Mouse (Mus musculus) olfactory bulb, adult 2 months (tissue): ENCODE data around the gene Clic6. TPM values are rescaled to one million over a fixed set of nuclear protein-coding genes. Genes with fewer than 3 reads are reported as not detected.

Experiments used
- H3K27ac ChIP-seq: fragments of 200-500 bp; 2 replicates; pipeline ENCODE4 v1.5.1; 2012; ENCODE audit warnings: low read depth, low read length; ENCODE audit not compliant: insufficient read depth
- H3K4me1 ChIP-seq: fragments of 200-500 bp; 2 replicates; pipeline ENCODE4 v1.6.1; 2012; ENCODE audit warnings: low read length; ENCODE audit not compliant: control insufficient read depth, insufficient read depth
- H3K4me3 ChIP-seq: fragments of 200-500 bp; 2 replicates; pipeline ENCODE4 v1.5.1; 2012; ENCODE audit warnings: mild to moderate bottlenecking, low read depth, low read length, moderate library complexity; ENCODE audit not compliant: insufficient read depth
- CTCF ChIP-seq: fragments of 200-500 bp; IDR thresholded peaks from 2 replicates; pipeline ENCODE4 v1.5.1; 2012; ENCODE audit warnings: low read depth, mild to moderate bottlenecking, low read length, moderate library complexity; ENCODE audit not compliant: insufficient read depth
- POLR2A ChIP-seq: fragments of 200-500 bp; IDR thresholded peaks from 2 replicates; pipeline ENCODE4 v1.6.1; 2012; ENCODE audit warnings: mild to moderate bottlenecking, low read depth, low read length, moderate library complexity; ENCODE audit not compliant: insufficient read depth
- WGBS: fragments of 180-500 bp; shearing (Covaris S2); methylation state at CpG from one replicate; pipeline ENCODE4 v1.1.7; 2018; 5-methylcytosine and 5-hydroxymethylcytosine counted together
- polyA plus RNA-seq: library from polyadenylated mRNA; stranded (reverse); fragments of >200 nt; gene quantifications from 2 replicates; pipeline ENCODE4 v1.2.4, GENCODE M21; 2012; ENCODE audit warnings: low replicate concordance; ENCODE audit not compliant: missing spikeins, insufficient read depth, insufficient read length

The Clic6 gene
- polyA plus RNA-seq, 1 experiment: not detected

- no peaks in the 10 kb centered on the region for H3K4me1 ChIP-seq
- WGBS: 100% methylated on average over 1 of the region's 1 CpGs
- TF ChIP-seq POLR2A (no peak), CTCF (no peak)
Observed at GRCm38 (mm10) chr16:92555051-92555450, 69.5 kb downstream of the Clic6 start.

GRCm38 (mm10) chr16:92565291-92565690, 79.8 kb downstream of the Clic6 start:
- TF ChIP-seq POLR2A (no peak), CTCF (no peak)
- 35% methylated on average over 11 of the region's 11 CpGs for WGBS
- Histone ChIP-seq H3K27ac (no peak overlapping the region), H3K4me1 (no peaks in the 10 kb centered on the region), H3K4me3 (no peak overlapping the region)

More at GRCm38 (mm10) chr16:92555051-92555450, 69.5 kb downstream of the Clic6 start:
- Histone ChIP-seq H3K4me3 (no peak overlapping the region), H3K27ac (no peak overlapping the region)

- Histone ChIP-seq H3K4me3 (no peak overlapping the region), H3K4me1 (no peaks in the 10 kb centered on the region), H3K27ac (no peak overlapping the region)
- no peak for TF ChIP-seq POLR2A
- TF ChIP-seq CTCF: peak; percentile 75
- whole genome bisulfite sequencing: 2% methylated on average over 6 of the region's 6 CpGs
Observed at GRCm38 (mm10) chr16:92565708-92566107, 80.2 kb downstream of the Clic6 start.

- H3K4me1 ChIP-seq: no peaks in the 10 kb centered on the region
- H3K4me3 ChIP-seq: no peak overlapping the region
- no peak for TF ChIP-seq POLR2A
- no peak for TF ChIP-seq CTCF
- 47% methylated on average over 5 of the region's 5 CpGs for WGBS
- H3K27ac ChIP-seq: no peak overlapping the region
Observed at GRCm38 (mm10) chr16:92566146-92566545, 80.6 kb downstream of the Clic6 start.

- Histone ChIP-seq H3K4me1 (no peaks in the 10 kb centered on the region), H3K27ac (no peak overlapping the region), H3K4me3 (no peak overlapping the region)
- 95% methylated on average over 11 of the region's 11 CpGs for WGBS
- TF ChIP-seq CTCF (no peak), POLR2A (no peak)
Observed at GRCm38 (mm10) chr16:92571246-92571645, 85.7 kb downstream of the Clic6 start.

- Histone ChIP-seq H3K27ac (no peak overlapping the region), H3K4me1 (no peaks in the 10 kb centered on the region), H3K4me3 (no peak overlapping the region)
- TF ChIP-seq POLR2A (no peak), CTCF (no peak)
- WGBS: 82% methylated on average over 4 of the region's 4 CpGs
Observed at GRCm38 (mm10) chr16:92573193-92573592, 87.7 kb downstream of the Clic6 start.

- Histone ChIP-seq H3K4me3 (no peak overlapping the region), H3K4me1 (peaks cover 6% of the 10 kb centered on the region), H3K27ac (no peak overlapping the region)
- WGBS: 91% methylated on average over 10 of the region's 10 CpGs
- TF ChIP-seq CTCF (no peak), POLR2A (no peak)
Observed at GRCm38 (mm10) chr16:92575792-92576191, 90.3 kb downstream of the Clic6 start.

- H3K4me1 ChIP-seq: peaks cover 6% of the 10 kb centered on the region
- TF ChIP-seq POLR2A (no peak), CTCF (no peak)
- H3K4me3 ChIP-seq: no peak overlapping the region
- 82% methylated on average over 9 of the region's 9 CpGs for WGBS
- no peak overlapping the region for H3K27ac ChIP-seq
Observed at GRCm38 (mm10) chr16:92577381-92577780, 91.8 kb downstream of the Clic6 start.

- peaks cover 6% of the 10 kb centered on the region for H3K4me1 ChIP-seq
- WGBS: 87% methylated on average over 7 of the region's 7 CpGs
- TF ChIP-seq POLR2A: no peak
- TF ChIP-seq CTCF: no peak
- no peak overlapping the region for H3K4me3 ChIP-seq
- H3K27ac ChIP-seq: no peak overlapping the region
Observed at GRCm38 (mm10) chr16:92578915-92579653, 93.5 kb downstream of the Clic6 start.
